Mouse (Mus musculus): ENCODE measurements around the gene Higd1a.
A peak's percentile ranks its signal among the peaks of the same experiment; 100 is the strongest.

DNA sequence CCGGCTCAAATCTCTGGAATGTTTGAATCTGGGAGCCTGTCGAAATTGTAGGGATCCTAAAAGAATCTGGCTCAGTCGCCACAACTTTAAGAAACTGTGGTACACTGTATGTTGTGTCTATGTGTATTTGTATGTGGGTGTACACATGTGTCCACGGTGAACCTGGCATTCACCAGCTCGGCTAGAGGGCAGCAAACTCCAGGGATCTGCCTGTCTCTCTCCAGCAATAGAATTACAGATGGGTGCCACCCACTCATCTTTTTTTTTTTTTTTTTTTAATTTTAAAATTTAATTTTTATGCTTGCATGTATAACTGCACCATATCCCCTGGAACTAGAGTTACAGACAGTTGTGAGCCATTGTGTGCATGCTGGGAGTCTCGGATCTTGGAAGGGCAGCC lies 23.1 kb upstream of the Higd1a start:
- TF ChIP-seq CTCF (IDR thresholded peaks at IDR 0.05; ENCODE audit: low read depth, low read length) = peak; percentile 75
- TF ChIP-seq POLR2A (IDR thresholded peaks at IDR 0.05; ENCODE audit: extremely low read depth, insufficient read depth, low read length) = no peak
